Mouse (Mus musculus) gastrocnemius, postnatal 25 days (tissue): ENCODE results near the gene Fzr1. TPM values are rescaled to one million over a fixed set of nuclear protein-coding genes. Genes with fewer than 3 reads are reported as not detected.

ENCODE experiments used
- DNase-seq: peaks from one replicate; pipeline ENCODE4 v3.0.0; 2022
- long read RNA-seq, 2 experiments: library from polyadenylated mRNA; stranded (forward); transcript quantifications; one replicate each; pipeline ENCODE4 v2.0.0; 2021
- total RNA-seq, 2 experiments: library from RNA; stranded (reverse); gene quantifications; 1 replicate in 1 of 2; 2 replicates in 1 of 2; pipeline ENCODE4 v1.2.3; 2021

The Fzr1 gene
- 10 to 100 TPM; 13.5 to 14.0 TPM for total RNA-seq
- long read RNA-seq, experiment 1, transcript Fzr1-205 (14 exons, 3,057 nt) = major isoform, 13 of 22 reads
- long read RNA-seq, experiment 1, partial matches to known transcripts = 1 of 22 reads
- long read RNA-seq, experiment 1, other reads (novel, unspliced or antisense) = 8 of 22 reads
- long read RNA-seq, experiment 2, transcript Fzr1-205 (14 exons, 3,057 nt) = major isoform, 28 of 38 reads
- long read RNA-seq, experiment 2, partial matches to known transcripts = 7 of 38 reads
- long read RNA-seq, experiment 2, other reads (novel, unspliced or antisense) = 3 of 38 reads

DNA sequence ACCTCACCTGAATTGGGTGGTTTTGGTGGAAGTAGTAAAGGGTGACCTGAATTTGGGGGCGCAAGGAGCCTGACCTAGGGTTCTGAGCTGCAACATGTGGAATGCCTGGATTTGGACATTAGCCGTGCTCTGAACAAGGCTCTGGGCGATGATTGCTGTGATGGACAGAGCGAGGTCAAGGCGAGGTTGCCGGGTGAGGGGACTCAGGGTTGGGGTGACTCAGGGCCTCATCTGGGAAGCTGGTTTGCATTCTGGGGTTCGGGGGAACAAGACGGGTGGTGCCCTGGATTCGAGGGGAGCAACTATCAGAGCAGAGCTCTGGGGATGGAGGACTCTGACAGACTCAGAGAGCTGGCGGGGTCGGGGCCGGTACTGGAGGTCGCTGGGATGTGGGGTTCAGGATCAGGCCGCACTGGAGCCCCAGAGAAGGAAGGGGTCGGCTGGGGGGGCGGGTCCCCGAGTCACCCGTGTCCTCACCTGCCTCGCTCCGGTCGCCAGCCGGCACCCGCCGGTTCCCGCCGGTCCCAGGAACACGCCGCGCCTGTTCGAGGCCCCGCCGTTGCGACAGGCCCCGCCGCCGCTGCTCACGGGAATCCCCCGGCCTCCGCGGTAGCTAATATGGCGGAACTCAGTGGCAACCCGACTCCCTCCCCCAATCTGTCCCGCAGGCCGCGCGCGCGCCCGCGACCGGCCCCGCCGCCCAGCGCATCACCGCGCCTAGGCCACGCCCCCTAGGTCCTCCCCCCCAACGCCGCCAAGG is at the start of gene Fzr1:
Fzr1 (minus strand) TSS at position 724 of the 760 bp plus-strand sequence.
- DNase-seq = no peak

DNA sequence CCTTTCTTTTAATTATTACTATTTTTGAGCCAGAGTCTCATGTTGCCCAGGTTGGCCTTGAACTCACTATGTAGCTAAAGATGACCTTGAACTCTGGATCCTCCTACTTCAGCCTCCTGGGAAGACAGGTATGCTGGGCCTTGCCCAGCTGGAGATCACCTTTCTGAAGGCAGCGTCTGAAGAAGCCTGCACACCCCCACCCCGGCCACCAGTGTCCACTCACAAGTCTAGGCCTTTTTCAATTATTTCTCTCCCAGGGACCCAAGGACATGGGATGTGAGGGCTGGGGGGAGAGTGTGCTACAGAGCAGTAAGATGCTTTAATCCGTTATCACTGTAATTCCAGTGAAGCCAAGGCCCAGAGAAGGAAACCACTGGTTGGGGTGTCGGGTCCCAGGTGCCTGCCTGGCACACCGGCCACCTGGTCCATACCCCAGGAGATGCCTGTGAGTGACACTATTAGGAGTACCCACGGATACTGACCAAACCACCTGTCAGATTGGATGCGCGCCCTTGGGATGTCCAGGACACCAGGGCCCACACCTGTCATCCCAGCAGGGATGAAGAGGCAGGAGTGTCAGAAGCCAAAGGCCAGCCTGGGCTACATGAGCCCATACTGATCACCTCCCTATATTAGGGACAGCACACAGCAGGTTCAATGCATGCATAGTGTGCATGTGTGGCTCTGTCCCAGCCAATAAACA is 49.6 kb upstream of the Fzr1 start:
- DNase-seq = no peak

DNA sequence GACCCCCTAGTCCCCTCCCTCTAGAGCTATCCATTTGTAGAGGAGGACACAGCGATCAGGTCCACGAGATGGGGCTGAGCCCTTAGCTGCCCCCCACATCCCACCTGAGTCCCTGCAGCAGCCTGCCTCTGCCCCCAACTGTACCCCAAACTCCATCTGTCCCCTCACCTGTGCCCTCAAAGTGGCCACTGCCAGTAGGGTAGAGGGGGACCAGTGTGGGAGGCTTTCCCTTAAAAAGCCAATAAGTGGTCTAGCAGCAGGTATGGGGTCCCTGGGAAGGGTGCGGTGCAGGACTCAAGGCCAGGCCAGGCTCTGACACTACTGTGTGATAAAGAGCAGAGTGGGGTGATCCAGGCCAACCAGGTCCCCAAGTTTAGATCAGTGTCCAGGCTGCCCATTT is 49.0 kb upstream of the Fzr1 start:
- no peak for DNase-seq

DNA sequence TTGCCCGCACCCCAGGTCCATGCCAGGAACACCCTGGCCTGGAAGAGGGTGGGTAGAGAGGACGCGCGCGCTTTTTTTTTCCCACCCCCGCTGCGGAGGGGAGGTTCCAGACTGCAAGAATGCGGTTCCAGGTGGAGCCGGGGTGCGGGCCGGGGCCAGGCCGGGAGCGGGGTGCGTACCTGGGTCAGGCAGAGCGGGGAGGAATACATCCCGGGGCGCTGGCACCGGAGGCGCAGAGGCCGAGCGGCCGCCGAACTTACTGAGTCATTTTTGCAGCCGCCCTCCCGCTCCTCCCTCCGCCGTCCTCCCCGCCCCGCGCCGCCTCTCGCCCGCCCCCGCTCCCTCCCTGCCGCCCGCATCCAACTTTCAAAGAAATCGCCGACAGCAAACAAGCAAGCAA is 48.6 kb upstream of the Fzr1 start:
- DNase-seq = peak; percentile 82

DNA sequence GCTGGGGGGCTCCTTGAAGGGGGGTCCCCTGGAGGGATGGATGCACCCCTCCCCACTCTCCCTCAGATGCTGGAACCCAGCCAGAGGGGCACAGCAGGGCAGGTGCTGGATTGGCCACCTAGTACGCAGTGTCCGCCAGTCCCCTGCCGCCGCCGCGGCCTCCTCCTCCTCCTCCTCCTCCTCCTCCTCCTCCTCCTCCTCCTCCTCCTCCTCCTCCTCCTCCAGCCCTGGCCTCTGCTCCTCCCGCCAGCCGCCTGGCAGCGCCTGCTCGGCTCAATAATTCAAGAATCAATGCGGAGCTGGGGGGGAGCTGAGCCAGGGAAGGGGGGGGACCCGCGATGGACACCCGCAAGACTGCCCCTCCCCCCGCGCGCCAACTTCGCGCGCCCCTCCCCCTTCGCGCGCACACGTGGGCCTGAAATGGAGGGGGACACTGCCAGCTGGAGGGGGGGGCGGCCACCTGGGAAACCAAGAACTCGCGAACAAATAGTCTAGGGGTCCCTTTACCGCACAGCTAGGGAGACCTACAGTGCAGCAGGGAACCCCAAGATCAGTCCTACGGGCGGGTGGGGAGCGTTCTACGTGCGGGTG is 47.9 kb upstream of the Fzr1 start:
- DNase-seq = peak; percentile 69

DNA sequence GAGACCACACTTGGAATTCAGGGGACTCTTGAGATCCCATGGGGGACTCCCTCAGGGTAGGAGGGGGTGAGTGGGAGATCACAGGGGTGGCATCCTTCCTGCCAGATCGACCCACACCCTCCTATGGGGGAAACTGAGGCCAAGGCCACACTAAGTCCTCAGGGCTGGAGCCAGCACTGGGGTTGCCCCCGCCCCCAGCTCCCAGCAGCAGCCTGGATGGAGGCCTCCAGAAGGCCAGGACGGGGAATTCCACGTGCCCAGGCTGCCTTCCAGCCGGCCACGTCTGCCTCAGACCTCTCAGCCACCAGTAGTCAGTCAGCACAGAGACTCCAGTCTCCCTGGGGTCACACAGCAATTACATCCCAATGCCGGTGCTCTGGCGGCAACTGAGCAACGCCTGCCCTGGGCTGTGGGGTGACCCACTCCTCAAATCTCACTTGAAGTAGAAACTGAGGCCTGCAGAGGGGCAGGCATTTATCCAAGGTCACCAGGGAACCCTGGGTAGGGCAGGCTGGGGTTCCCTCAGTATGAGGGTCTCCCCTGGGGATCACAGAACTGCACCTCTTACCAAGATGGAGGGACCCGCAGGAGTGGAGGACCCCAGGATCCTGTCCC is 47.0 kb upstream of the Fzr1 start:
- DNase-seq = peak; percentile 79

DNA sequence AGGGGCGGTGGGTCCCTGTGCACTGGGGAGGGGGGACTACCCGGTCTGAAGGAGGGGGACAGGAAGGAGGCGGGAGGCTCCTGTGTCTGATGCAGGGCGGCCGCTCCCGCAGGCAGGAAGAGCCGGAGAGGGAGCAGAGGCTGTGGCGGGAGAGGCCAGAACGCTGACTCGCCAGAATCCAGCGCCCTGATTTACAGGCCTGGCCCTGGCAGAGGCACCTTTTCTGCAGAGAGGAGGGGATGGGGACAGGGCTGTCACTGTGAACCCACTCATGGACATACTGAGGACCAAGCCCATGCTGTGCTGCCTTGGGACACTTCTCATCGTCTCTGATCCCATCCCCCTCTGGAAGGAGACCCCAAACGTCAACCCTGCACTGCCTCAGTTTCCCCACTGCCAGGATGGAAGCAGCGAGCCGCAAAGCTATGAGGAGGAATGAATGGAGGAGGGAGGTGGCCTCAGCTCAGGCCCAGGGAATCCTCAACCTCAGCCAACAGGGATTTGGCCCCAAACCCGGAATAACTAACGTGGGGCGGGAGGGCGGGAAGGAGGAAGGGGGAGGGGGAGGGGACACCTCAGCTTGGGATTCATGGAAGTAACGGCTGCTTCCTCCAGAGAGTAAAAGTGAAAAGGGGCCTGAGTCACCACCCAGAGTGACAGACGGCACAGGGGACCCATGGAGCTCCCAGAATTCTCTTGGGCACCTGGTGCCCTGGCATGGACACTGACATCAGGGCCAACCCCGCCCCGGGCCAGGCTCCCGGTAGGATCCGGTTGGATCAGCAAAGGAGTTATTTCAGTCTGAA is 46.1 kb upstream of the Fzr1 start:
- DNase-seq = peak; percentile 88

DNA sequence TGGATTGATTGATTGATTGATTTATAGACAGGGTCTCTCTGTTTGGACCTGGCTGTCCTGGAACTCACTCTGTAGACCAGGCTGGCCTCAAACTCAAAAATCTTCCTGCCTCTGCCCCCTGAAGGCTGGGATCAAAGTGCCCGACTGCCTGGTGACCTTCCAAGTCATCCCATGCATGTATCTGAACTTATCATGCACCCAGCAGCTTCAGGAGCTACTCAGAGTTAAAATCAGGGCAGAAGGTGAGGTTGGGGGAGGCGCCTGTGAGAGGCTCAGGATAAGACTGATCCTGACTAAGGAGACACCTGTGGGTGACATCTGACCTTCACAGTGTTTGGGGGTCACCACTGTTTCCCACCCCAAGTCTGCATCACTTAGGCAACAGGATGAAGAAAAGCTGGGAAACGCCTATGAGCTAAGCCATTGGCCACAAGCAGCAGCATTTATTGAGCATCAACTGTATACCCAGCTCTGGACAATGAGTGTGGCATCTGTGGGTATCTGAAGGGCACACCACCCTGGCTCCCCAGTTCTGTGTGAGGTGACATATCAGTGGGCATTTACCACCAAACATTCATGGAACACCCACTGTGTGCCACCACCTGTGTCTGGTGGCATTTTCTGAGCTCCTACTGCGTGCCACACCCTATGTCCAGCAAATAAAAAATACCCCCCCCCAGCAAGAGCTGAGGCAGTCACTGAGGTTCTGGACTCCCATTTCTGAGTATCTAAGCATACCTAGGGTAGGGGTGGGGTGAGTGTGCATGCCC is 45.3 kb upstream of the Fzr1 start:
- DNase-seq = peak; percentile 7

DNA sequence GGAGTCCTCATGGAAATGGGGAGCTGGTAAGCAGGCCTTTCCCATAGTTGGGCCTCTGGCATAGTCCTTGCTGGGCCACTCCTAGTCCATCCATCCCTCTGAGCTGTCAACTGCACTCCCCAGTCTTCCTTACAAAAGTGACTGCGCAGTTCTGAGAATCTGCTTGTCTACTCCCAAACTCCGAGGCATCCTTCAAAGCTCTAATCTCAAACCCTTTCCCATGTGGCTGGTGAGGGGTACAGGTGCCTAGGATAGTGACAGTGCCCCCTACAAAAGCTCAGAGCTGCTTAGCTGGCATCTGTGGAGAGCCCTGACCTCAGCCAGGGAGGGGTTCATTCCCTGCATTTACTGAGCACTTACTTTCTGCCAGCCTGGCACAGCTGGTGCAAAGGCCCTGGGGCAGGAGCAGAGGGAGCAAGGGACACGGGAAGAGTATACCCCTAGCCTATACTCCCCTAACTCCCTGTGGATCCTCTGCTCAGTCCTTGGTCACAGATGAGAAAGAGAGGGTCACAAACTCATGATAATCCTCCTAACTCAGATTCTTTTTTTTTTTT is 44.4 kb upstream of the Fzr1 start:
- no peak for DNase-seq

DNA sequence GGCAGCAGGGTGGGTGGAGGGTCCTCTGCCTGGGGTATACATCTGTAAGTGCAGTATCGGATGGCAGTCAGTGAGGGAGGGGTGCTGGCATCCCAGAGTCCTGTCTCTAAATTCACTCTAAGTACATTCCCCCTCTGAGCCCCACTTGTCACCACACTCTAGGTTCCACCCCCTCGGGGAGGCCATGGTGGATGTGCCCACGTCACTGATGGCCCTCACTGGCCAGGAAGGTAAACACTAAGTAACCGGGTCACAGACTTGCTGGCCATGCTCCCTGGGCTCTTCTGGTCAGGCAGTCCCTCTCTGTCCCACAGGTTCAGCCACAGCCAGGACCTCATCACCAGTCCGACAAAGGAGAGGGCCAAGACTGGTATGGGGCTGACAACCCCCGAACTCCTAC is 43.9 kb upstream of the Fzr1 start:
- peak; percentile 65 for DNase-seq

DNA sequence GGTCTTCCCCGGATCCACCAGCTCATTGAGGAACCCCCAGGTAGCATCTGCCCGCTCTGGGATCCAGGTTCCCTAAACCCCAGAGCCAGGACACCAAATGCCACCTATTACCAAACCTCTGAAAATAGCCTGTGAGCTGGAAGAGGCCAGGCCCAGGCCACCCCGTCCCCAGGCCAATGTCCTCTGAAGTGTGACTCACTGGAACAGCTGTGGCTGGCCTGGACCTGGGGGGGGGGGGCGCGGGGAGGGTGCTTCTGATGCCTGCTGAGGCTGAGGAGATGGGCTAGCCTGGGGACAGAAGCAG is 43.4 kb upstream of the Fzr1 start:
- DNase-seq = peak; percentile 85

DNA sequence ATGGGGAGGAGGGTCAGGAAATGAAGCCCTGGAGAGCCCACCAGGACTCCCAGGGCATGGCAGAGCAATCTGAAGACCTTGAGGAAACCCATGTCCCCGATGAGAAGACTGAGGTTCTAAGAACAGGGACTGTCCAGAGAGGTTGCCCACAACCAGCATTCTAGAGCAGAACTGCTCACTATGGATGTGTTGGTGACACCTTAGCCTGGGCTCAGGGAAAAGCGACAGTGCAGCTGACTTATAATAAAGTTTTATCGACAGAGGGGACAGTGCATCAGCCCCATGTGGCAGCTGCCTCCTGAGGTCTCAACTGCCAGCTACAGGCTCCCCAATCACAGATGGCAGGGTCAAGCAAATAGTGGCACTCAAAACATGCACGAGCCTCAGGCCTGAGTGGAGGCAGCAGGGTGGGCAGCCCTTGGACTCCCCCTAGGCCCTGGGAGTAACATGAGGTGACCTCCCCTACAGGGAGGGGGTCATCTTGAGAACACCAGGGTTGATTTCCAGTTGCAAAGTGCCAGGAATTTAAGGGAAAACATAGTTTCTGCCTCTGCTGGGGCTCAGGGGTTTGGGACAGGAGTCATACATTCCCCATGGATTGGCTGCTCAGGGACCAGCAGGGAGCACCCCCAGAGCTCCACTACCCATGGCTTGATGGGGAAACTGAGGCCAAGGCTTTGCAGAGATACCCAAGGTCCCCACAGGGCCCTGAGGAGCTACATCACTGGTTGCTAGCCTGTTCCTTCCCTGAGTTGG is 42.9 kb upstream of the Fzr1 start:
- DNase-seq = peak; percentile 9

DNA sequence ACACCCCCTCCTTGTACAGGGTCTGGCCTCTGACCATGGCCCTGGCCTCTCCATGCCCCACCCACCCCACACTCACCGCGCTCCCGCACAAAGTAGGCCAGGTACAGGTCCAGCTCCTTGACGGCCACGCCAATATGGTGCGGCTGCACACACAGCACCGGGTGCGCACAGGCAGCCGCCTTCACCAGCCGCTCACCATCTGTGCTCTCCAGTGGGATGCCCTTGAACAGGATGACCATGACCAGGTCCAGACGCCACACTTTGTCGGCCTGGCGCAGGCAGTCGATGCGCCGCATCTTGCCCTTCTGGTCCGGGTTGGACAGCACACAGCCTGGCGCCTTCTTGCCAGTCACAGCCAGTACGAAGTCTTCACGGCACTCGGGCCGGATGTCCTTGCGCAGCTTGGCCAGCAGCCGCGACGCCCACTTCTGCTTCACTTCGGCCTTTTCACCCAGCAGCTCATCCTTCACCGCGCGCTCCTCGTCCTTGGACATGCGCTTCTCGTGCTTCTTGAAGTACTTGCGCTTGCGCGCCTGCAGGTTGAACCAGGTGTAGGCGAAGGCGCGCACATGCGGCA is 42.0 kb upstream of the Fzr1 start:
- DNase-seq = peak; percentile 26

DNA sequence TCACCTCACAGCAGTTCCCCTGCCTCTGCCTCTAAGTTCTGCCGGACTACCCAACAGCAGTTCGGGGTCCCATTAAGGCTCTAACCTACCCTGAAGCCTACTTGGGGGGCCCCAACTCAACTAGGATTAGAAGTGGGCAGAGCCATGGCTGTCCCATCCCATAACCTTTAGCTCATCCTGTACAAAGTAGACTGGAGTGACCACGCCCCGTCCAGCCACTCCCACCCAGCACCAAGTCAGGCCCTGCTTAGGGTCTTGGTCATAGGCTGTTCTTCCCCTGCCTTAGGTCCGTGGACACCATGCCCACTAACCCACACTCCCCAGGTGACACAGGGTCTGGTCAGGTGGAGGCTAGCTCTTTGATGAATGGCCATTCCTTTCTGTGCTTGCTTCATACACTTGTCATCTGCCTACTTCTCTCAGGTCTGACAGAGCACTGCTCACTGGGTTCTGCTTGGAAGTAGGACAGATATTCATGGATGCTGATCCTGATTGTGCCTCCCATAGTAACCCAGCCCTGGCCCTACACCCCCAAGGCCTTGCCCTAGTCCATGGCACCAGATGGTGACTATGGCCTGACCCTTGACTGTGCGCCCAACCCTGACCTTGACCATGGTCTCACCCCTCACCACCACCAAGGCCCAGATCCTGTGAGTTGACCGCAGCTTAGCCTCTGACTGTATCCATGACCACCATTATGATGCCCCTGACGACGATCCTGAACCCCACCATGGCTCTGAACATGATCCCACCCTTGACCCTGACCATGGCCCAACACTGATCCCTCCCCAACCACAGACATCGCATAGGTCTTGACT is 41.0 kb upstream of the Fzr1 start:
- peak; percentile 13 for DNase-seq

DNA sequence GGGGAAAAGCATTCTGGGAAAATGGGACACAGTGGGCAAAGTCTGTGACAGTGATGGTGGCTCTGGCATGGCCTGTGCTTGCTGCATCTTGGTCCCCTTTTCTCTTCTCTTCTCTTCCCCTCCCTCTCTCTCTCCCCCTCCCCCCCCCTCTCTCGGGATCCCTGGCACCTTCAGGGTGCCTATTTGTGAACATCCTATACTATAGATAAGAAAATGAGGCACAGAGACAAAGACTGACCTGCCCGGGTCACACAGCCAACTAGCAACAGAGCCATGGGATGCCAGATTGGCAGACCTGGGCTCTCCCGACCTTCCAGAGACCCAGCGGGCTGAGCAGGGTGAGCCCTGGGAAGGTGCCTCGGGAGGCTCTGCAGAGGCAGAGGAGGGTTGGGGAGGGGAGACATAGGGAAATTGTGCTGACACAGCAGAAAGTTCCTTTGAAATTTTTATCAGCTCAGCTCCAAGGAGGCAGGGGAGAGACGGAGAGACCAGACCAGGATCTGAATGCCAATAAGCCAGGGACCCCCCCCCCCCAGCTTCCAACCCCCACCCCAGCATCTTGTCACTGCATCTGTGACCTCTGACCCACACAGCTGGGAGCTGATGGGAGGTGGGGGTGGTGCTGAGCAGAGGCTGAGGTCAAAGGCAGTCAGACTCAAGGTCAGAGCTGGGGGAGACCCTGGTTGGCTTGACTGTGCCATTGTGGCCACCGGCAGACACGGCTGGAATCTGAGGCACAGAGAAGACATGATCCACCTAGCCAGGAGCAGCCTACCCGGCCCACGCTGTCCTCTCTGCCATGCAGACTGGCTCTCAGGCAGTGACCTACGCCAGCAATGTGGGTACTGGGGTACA is 40.1 kb upstream of the Fzr1 start:
- DNase-seq = peak; percentile 7

DNA sequence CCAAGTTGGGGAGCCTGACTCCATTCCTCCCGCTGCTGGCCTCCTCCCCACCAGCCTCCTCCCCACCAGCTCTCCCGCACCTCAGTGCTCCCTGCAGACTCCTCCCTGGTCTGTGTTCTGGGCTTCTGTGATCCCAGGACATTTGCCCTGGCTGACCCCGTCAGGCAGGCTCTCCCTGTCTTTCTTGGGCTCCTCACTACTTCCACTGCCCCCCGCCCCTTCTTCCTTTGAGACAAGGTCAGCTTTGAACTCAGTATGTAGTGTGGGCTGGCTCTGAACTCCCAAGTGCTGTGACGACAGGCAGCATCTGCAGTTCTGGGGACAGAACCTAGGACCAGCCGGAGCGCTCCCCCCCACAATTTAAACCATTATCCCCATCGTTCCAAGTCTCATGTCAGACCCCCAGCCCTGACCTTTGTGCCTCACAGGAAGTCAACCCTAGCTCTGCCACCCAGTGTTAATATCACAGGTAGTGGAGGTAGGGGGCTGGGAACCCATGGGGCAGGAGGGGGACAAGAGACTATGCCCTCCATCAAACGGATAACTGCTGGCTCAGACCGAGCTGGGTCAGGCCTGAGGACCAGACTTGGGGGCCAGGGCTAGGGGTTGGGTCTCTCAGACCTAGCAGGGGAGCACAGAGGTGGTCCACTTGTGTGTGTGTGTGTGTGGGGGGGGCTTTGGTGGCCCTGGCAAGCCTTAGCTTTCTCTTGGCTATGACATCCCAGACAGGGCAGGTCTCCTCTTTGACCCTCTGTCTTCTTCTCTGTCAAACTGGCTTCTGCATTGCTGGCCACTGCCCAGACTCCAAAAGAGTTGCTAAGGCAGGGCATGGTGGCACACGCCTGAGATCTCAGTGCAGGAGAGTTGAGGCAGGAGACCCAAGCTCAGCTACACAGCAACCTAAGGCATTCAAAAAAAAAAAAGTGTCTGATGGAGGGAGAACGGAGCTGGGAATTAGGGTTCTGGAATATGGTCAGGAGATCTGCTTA is 39.2 kb upstream of the Fzr1 start:
- DNase-seq = no peak
